Mouse (Mus musculus) cortical plate, adult 2 months (tissue): ENCODE results near the gene Heyl.

ENCODE experiments used
- CTCF ChIP-seq: fragments of 200-500 bp; IDR thresholded peaks from 2 replicates; pipeline ENCODE4 v1.5.1; 2011; ENCODE audit warnings: mild to moderate bottlenecking, control low read depth, low read length; ENCODE audit not compliant: insufficient read depth; ENCODE audit errors: extremely low read depth
- POLR2A ChIP-seq: fragments of 200-500 bp; IDR thresholded peaks from 2 replicates; pipeline ENCODE4 v1.6.1; 2011; ENCODE audit warnings: mild to moderate bottlenecking, low read length, control low read depth; ENCODE audit not compliant: insufficient read depth; ENCODE audit errors: extremely low read depth

GRCm38 (mm10) chr4:123252214-123252613 lies 18.9 kb downstream of the Heyl start:
- TF ChIP-seq CTCF (no peak), POLR2A (no peak)
